In the genomic region with DNA sequence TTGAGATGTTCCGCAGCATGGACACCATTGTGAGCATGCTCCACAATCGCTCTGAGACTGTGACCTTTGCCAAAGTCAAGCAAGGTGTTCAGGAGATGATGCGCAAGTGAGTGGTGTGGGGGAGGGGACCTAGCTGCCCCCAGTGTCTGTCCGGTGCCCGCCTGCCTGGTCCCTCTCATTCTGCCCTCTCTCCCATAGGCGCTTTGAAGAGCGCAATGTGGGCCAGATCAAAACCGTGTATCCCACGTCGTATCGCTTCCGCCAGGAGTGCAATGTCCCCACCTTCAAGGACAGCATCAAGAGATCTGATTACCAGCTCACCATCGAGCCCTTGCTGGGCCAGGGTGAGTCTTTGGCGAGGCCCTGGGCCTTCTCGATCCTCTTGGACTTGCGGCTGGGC, we compare ENCODE assay signal across 15 mouse cellular contexts. TPM values are rescaled to one million over a fixed set of nuclear protein-coding genes. Genes with fewer than 3 reads are reported as not detected.
DNase-seq lines count a peak whose midpoint lies in the region; ATAC-seq and TF ChIP-seq lines count a peak whose summit lies in the region.
"Had no signal": no experiment of that assay in that cellular context is flagged by ENCODE, and none has a peak within 500 bp of the region (broad histone marks: within the 10 kb centered on the region; RNA-seq: fewer than 3 reads in every experiment).

No protein-coding gene starts in this region.

- H3K4me2 ChIP-seq in kidney, embryonic 14.5 days (replicated peaks; ENCODE audit: low read depth, low read length), result peak overlapping the region; percentile 58; the same call in 1 of the 2 replicates
- peak overlapping the region; percentile 97 for H3K4me2 ChIP-seq in liver, embryonic 14.5 days (ENCODE audit: low read depth)

- peaks cover 31% of the 10 kb centered on the region for H3K4me1 ChIP-seq in kidney, embryonic 14.5 days (ENCODE audit: control insufficient read depth, insufficient read depth, low read length)
- H3K4me1 ChIP-seq in embryonic facial prominence, embryonic 10.5 days, result peaks cover 63% of the 10 kb centered on the region
- H3K4me1 ChIP-seq in liver, embryonic 14.5 days (replicated peaks; ENCODE audit: control insufficient read depth in 2 of 2, insufficient read depth in 2 of 2, low read length in 1 of 2), result peaks cover 26 to 40% of the 10 kb centered on the region in 2 experiments

- TF ChIP-seq EP300 in liver, embryonic 14.5 days (IDR thresholded peaks at IDR 0.05; ENCODE audit: low read depth), result no peak

- H3K9me3 ChIP-seq in kidney, embryonic 14.5 days (ENCODE audit: control insufficient read depth, low read length), result no peaks in the 10 kb centered on the region
- no peaks in the 10 kb centered on the region for H3K9me3 ChIP-seq in embryonic facial prominence, embryonic 10.5 days
- H3K9me3 ChIP-seq in liver, embryonic 14.5 days (ENCODE audit: control insufficient read depth, low read length), result no peaks in the 10 kb centered on the region

- no peak for ATAC-seq in cerebellum, adult (ENCODE audit: insufficient number of reproducible peaks, low FRiP score, low TSS enrichment)
- no peak for ATAC-seq in kidney, embryonic 14.5 days (ENCODE audit: low FRiP score, low TSS enrichment)
- no peak for ATAC-seq in liver, embryonic 14.5 days (ENCODE audit: insufficient read depth)
- no peak for ATAC-seq in CD4-positive, CD25-positive, alpha-beta regulatory T cell, adult 4 months
- ATAC-seq: midbrain, embryonic 16.5 days had no signal

- no peak overlapping the region for H3K27ac ChIP-seq in kidney, embryonic 14.5 days (ENCODE audit: low read depth, low read length)
- H3K27ac ChIP-seq in embryonic facial prominence, embryonic 10.5 days (replicated peaks), result no peak overlapping the region
- H3K27ac ChIP-seq in liver, embryonic 14.5 days, result no peak overlapping the region
- H3K27ac ChIP-seq: heart, adult 2 months had no signal

- H3K36me3 ChIP-seq in kidney, embryonic 14.5 days (ENCODE audit: control insufficient read depth, insufficient read depth, low read length), result peaks cover 52% of the 10 kb centered on the region
- H3K36me3 ChIP-seq in embryonic facial prominence, embryonic 10.5 days (replicated peaks), result peaks cover 64% of the 10 kb centered on the region
- H3K36me3 ChIP-seq in liver, embryonic 14.5 days (replicated peaks; ENCODE audit: control insufficient read depth, insufficient read depth, low read depth), result peaks cover 50% of the 10 kb centered on the region

- no peak overlapping the region; the same call in 1 of the 2 replicates for H3K4me3 ChIP-seq in kidney, embryonic 14.5 days (ENCODE audit: low read length)
- H3K4me3 ChIP-seq in embryonic facial prominence, embryonic 10.5 days, result peak overlapping the region; percentile 82
- peak overlapping the region; percentile 77 to 96 for H3K4me3 ChIP-seq in liver, embryonic 14.5 days (ENCODE audit: insufficient read depth in 1 of 2, low read depth in 2 of 2, low read length in 2 of 2)
- H3K4me3 ChIP-seq: heart, adult 2 months had no signal

- TF ChIP-seq CTCF in liver, embryonic 14.5 days (IDR thresholded peaks at IDR 0.05; ENCODE audit: low read depth), result no peak

- H3K9ac ChIP-seq in kidney, embryonic 14.5 days (ENCODE audit: low read depth, low read length), result no peak overlapping the region
- H3K9ac ChIP-seq in liver, embryonic 14.5 days (replicated peaks), result peak overlapping the region; percentile 99; the same call in 1 of the 2 replicates

- peak; percentile 58 for DNase-seq in cerebellum, adult 9-11 months
- no peak for DNase-seq in kidney, postnatal 4 days
- DNase-seq in embryonic facial prominence, embryonic 10.5 days (ENCODE audit: low spot score), result no peak
- no peak for DNase-seq in liver, embryonic 14.5 days (ENCODE audit: low read depth in 3 of 3, low spot score in 3 of 3)
- DNase-seq in layer of hippocampus, adult 9-11 months, result no peak
- DNase-seq: cerebellum, adult 9-10 months; heart, adult 2 months; heart, postnatal 4 days; kidney, adult 11 months; lung, postnatal 14 days; spleen, adult 18-20 months had no signal

- WGBS in kidney, embryonic 14.5 days, result 94% methylated on average over 16 of the region's 16 CpGs
- 96% methylated on average over 16 of the region's 16 CpGs for WGBS in embryonic facial prominence, embryonic 10.5 days
- WGBS in liver, embryonic 14.5 days (ENCODE audit: insufficient replicate concordance), result 93% methylated on average over 16 of the region's 16 CpGs

- no peaks in the 10 kb centered on the region for H3K27me3 ChIP-seq in kidney, embryonic 14.5 days (ENCODE audit: control insufficient read depth, insufficient read depth, low read length)
- H3K27me3 ChIP-seq in embryonic facial prominence, embryonic 10.5 days (replicated peaks; ENCODE audit: low read depth, poor library complexity, severe bottlenecking), result no peaks in the 10 kb centered on the region
- no peaks in the 10 kb centered on the region for H3K27me3 ChIP-seq in liver, embryonic 14.5 days (ENCODE audit: control insufficient read depth, insufficient read depth, low read length)

RNA-seq across cellular contexts. Expression of gene Cdt1, which starts 2.2 kb away (rescaled TPM):
- 42.7 and 48.5 TPM in 2 replicates for polyA plus RNA-seq in kidney, embryonic 14.5 days (2014; fragmentation: Nextera tagmentation; extraction: Ambion mirVana)
- 70.0 and 76.4 TPM in 2 replicates for polyA plus RNA-seq in embryonic facial prominence, embryonic 10.5 days (2016; fragmentation: Nextera tagmentation; extraction: Ambion mirVana)
- 62.3 and 65.3 TPM in 2 replicates for polyA plus RNA-seq in liver, embryonic 14.5 days (2012; rRNA removed)
- polyA plus RNA-seq in liver, embryonic 14.5 days (2014; fragmentation: Nextera tagmentation; extraction: Ambion mirVana), result 41.9 and 48.8 TPM in 2 replicates
- polyA plus RNA-seq in CD4-positive, CD25-positive, alpha-beta regulatory T cell, adult 4 months (2017; shearing (Covaris generic)), result 10 to 100 TPM in 1 of 2 experiments, 1 to 10 TPM in 1; 8.2 to 12.6 TPM

RNA-seq across cellular contexts. Expression of gene Aprt, which starts 6.7 kb away (rescaled TPM):
- 370 and 400 TPM in 2 replicates for polyA plus RNA-seq in kidney, embryonic 14.5 days (2014; fragmentation: Nextera tagmentation; extraction: Ambion mirVana)
- polyA plus RNA-seq in embryonic facial prominence, embryonic 10.5 days (2016; fragmentation: Nextera tagmentation; extraction: Ambion mirVana), result 296 and 300 TPM in 2 replicates
- 87.5 and 101 TPM in 2 replicates for polyA plus RNA-seq in liver, embryonic 14.5 days (2012; rRNA removed)
- polyA plus RNA-seq in liver, embryonic 14.5 days (2014; fragmentation: Nextera tagmentation; extraction: Ambion mirVana), result 197 TPM in 2 replicates
- 100 to 1,000 TPM; 146 to 207 TPM for polyA plus RNA-seq in CD4-positive, CD25-positive, alpha-beta regulatory T cell, adult 4 months (2017; shearing (Covaris generic))

RNA-seq across cellular contexts. Expression of gene Piezo1, which starts 18.9 kb away (rescaled TPM):
- 16.5 and 17.9 TPM in 2 replicates for polyA plus RNA-seq in kidney, embryonic 14.5 days (2014; fragmentation: Nextera tagmentation; extraction: Ambion mirVana)
- 8.5 and 9.0 TPM in 2 replicates for polyA plus RNA-seq in embryonic facial prominence, embryonic 10.5 days (2016; fragmentation: Nextera tagmentation; extraction: Ambion mirVana)
- 49.5 and 60.9 TPM in 2 replicates for polyA plus RNA-seq in liver, embryonic 14.5 days (2012; rRNA removed)
- polyA plus RNA-seq in liver, embryonic 14.5 days (2014; fragmentation: Nextera tagmentation; extraction: Ambion mirVana), result 12.6 and 15.4 TPM in 2 replicates
- polyA plus RNA-seq in CD4-positive, CD25-positive, alpha-beta regulatory T cell, adult 4 months (2017; shearing (Covaris generic)), result 10 to 100 TPM; 15.3 to 22.7 TPM

RNA-seq across cellular contexts. Expression of gene Galns, which starts 41.3 kb away (rescaled TPM):
- polyA plus RNA-seq in kidney, embryonic 14.5 days (2014; fragmentation: Nextera tagmentation; extraction: Ambion mirVana), result 10.6 and 14.7 TPM in 2 replicates
- polyA plus RNA-seq in embryonic facial prominence, embryonic 10.5 days (2016; fragmentation: Nextera tagmentation; extraction: Ambion mirVana), result 4.6 and 5.2 TPM in 2 replicates
- polyA plus RNA-seq in liver, embryonic 14.5 days (2012; rRNA removed), result 4.3 and 4.6 TPM in 2 replicates
- 3.8 and 4.7 TPM in 2 replicates for polyA plus RNA-seq in liver, embryonic 14.5 days (2014; fragmentation: Nextera tagmentation; extraction: Ambion mirVana)
- polyA plus RNA-seq in CD4-positive, CD25-positive, alpha-beta regulatory T cell, adult 4 months (2017; shearing (Covaris generic)), result 10 to 100 TPM in 1 of 2 experiments, 1 to 10 TPM in 1; 8.7 to 12.7 TPM

RNA-seq across cellular contexts. Expression of gene Trappc2l, which starts 41.4 kb away (rescaled TPM):
- 59.8 and 74.9 TPM in 2 replicates for polyA plus RNA-seq in kidney, embryonic 14.5 days (2014; fragmentation: Nextera tagmentation; extraction: Ambion mirVana)
- polyA plus RNA-seq in embryonic facial prominence, embryonic 10.5 days (2016; fragmentation: Nextera tagmentation; extraction: Ambion mirVana), result 49.6 and 54.9 TPM in 2 replicates
- 15.5 and 27.9 TPM in 2 replicates for polyA plus RNA-seq in liver, embryonic 14.5 days (2012; rRNA removed)
- polyA plus RNA-seq in liver, embryonic 14.5 days (2014; fragmentation: Nextera tagmentation; extraction: Ambion mirVana), result 32.5 and 35.4 TPM in 2 replicates
- 10 to 100 TPM; 45.0 to 70.1 TPM for polyA plus RNA-seq in CD4-positive, CD25-positive, alpha-beta regulatory T cell, adult 4 months (2017; shearing (Covaris generic))
